ENCODE assay signal across 9 mouse cellular contexts in genomic region chr3:115936734-115937599, GRCm38 (mm10). TPM values are rescaled to one million over a fixed set of nuclear protein-coding genes. Genes with fewer than 3 reads are reported as not detected.
DNase-seq lines count a peak whose midpoint lies in the region; TF ChIP-seq lines count a peak whose summit lies in the region.
"Had no signal": no experiment of that assay in that cellular context is flagged by ENCODE, and none has a peak within 500 bp of the region (broad histone marks: within the 10 kb centered on the region; RNA-seq: fewer than 3 reads in every experiment).

No protein-coding gene starts in this region.

- intact Hi-C loops in heart, postnatal 10 days (cut with DNase I) = loop anchor here (5.0 kb wide), 1 partner anchor 40 kb away; no protein-coding TSS in a partner anchor

- TF ChIP-seq CTCF in lung, adult 2 months (IDR thresholded peaks at IDR 0.05; ENCODE audit: insufficient read depth, low read length) = peak; percentile 83
- TF ChIP-seq CTCF in spleen, adult 2 months (IDR thresholded peaks at IDR 0.05; ENCODE audit: extremely low read depth, insufficient read depth, insufficient read length, insufficient replicate concordance) = peak; percentile 60; the same call in 1 of the 2 replicates

- H3K27me3 ChIP-seq in spleen, adult 2 months (ENCODE audit: control insufficient read depth, insufficient read depth, low read length) = no peaks in the 10 kb centered on the region
- H3K27me3 ChIP-seq: stomach, embryonic 15.5 days had no signal

- peaks cover 4% of the 10 kb centered on the region for H3K36me3 ChIP-seq in spleen, adult 2 months (ENCODE audit: control insufficient read depth, insufficient read depth, low read length)
- H3K36me3 ChIP-seq: stomach, embryonic 15.5 days had no signal

- TF ChIP-seq POLR2A in lung, adult 2 months (IDR thresholded peaks at IDR 0.05; ENCODE audit: borderline replicate concordance, extremely low read depth, low read depth, low read length) = no peak
- no peak for TF ChIP-seq POLR2A in spleen, adult 2 months (IDR thresholded peaks at IDR 0.05; ENCODE audit: low read depth, low read length)

- H3K27ac ChIP-seq in spleen, adult 2 months (ENCODE audit: insufficient read depth, low read length) = no peak overlapping the region
- H3K27ac ChIP-seq: stomach, embryonic 15.5 days had no signal

- no peak overlapping the region for H3K4me3 ChIP-seq in lung, adult 2 months (replicated peaks; ENCODE audit: extremely low read depth, low read depth, low read length)
- H3K4me3 ChIP-seq in spleen, adult 2 months (ENCODE audit: extremely low read depth, insufficient read depth, insufficient read length) = no peak overlapping the region
- H3K4me3 ChIP-seq: stomach, embryonic 15.5 days had no signal

- 62% methylated on average over 4 of the region's 4 CpGs for WGBS in lung, adult 2 months
- WGBS in spleen, adult 2 months = 58% methylated on average over 4 of the region's 4 CpGs

- DNase-seq in adrenal gland, adult (ENCODE audit: inconsistent age in 2 of 2, low spot score in 1 of 2) = peak; percentile 27 to 79
- no peak for DNase-seq in adrenal gland, adult 8-10 months
- peak; percentile 24 for DNase-seq in ovary, postnatal 14 days (ENCODE audit: low spot score)
- DNase-seq in ovary, adult 18-20 months (ENCODE audit: low spot score) = no peak
- peak; percentile 27 for DNase-seq in cerebellum, adult 9-10 months
- peak; percentile 40 to 70 for DNase-seq in heart, postnatal 10 days
- DNase-seq in lung, adult 2 months = peak; percentile 36
- DNase-seq in spleen, adult 2 months (ENCODE audit: low read depth in 1 of 2, low spot score in 2 of 2) = peak; percentile 52 to 68

- H3K4me1 ChIP-seq in lung, adult 2 months (ENCODE audit: control insufficient read depth, insufficient read depth, low read length) = no peaks in the 10 kb centered on the region
- H3K4me1 ChIP-seq in spleen, adult 2 months (ENCODE audit: control insufficient read depth, insufficient read depth, insufficient read length) = no peaks in the 10 kb centered on the region
- H3K4me1 ChIP-seq: stomach, embryonic 15.5 days had no signal

RNA-seq across cellular contexts. Expression of gene Dph5, which starts 49.3 kb away (rescaled TPM):
- total RNA-seq in adrenal gland, adult 8-10 months (2022) = 10 to 100 TPM; 19.4 to 27.2 (median 21.3) TPM
- 1 to 10 TPM; 9.6 to 9.8 TPM for total RNA-seq in heart, postnatal 10 days (2021)
- polyA plus RNA-seq in lung, adult 2 months (2012; rRNA removed) = 3.3 and 4.4 TPM in 2 replicates
- 9.6 and 10.2 TPM in 2 replicates for polyA plus RNA-seq in spleen, adult 2 months (2012; rRNA removed)

Comparison
In these comparisons a context has a peak if more than half of its experiments do, and no peak if none do; other contexts are left out.
1. DNase-seq: peak in adrenal gland, adult (2 of 2), ovary, postnatal 14 days (single experiment), cerebellum, adult 9-10 months (single experiment), heart, postnatal 10 days (2 of 2), lung, adult 2 months (single experiment) and spleen, adult 2 months (2 of 2); none in adrenal gland, adult 8-10 months (single experiment) and ovary, adult 18-20 months (single experiment).